Mouse (Mus musculus) limb, embryonic 11.5 days (tissue): ENCODE results near the gene Lrrc73. TPM values are rescaled to one million over a fixed set of nuclear protein-coding genes. Genes with fewer than 3 reads are reported as not detected.

Source experiments
- ATAC-seq: fragments of 200-750 bp; cut with Nextera tagmentation; 2 replicates; pipeline ENCODE4 v1.8.0; 2017; ENCODE audit warnings: low read depth; ENCODE audit not compliant: insufficient number of reproducible peaks, low FRiP score, low TSS enrichment
- DNase-seq: peaks from one replicate; pipeline ENCODE4 v3.0.0-alpha.2; 2015; ENCODE audit warnings: low spot score
- H3K27ac ChIP-seq: fragments of 300-500 bp; sonication (generic); replicated peaks from 2 replicates; pipeline ENCODE4 v1.5.1; 2014; ENCODE audit warnings: low read depth, mild to moderate bottlenecking, low read length
- H3K27me3 ChIP-seq: fragments of 300-500 bp; sonication (generic); 2 replicates; pipeline ENCODE4 v1.6.1; 2014; ENCODE audit warnings: mild to moderate bottlenecking, low read length, mixed read lengths; ENCODE audit not compliant: control insufficient read depth, insufficient read depth
- H3K36me3 ChIP-seq: fragments of 300-500 bp; sonication (generic); 2 replicates; pipeline ENCODE4 v1.6.1; 2014; ENCODE audit warnings: mild to moderate bottlenecking, low read length, moderate library complexity, mixed read lengths; ENCODE audit not compliant: control insufficient read depth, insufficient read depth
- H3K4me1 ChIP-seq: fragments of 300-500 bp; sonication (generic); 2 replicates; pipeline ENCODE4 v1.6.1; 2014; ENCODE audit warnings: low read length, mixed read lengths; ENCODE audit not compliant: control insufficient read depth, insufficient read depth
- H3K4me2 ChIP-seq: fragments of 300-500 bp; sonication (generic); 2 replicates; pipeline ENCODE4 v1.6.1; 2014; ENCODE audit warnings: low read depth, mild to moderate bottlenecking, moderate library complexity; ENCODE audit not compliant: severe bottlenecking
- H3K4me3 ChIP-seq: fragments of 300-500 bp; sonication (generic); 2 replicates; pipeline ENCODE4 v1.5.1; 2014; ENCODE audit warnings: low read depth, low read length
- H3K9ac ChIP-seq: fragments of 300-500 bp; sonication (generic); 2 replicates; pipeline ENCODE4 v1.6.1; 2014; ENCODE audit warnings: mild to moderate bottlenecking, low read length
- H3K9me3 ChIP-seq: fragments of 300-500 bp; sonication (generic); 2 replicates; pipeline ENCODE4 v1.6.1; 2016; ENCODE audit warnings: low read length; ENCODE audit not compliant: control insufficient read depth
- WGBS: fragments of 180-500 bp; shearing (Covaris S2); extraction: QIAGEN DNeasy Blood & Tissue Kit; methylation state at CpG from one replicate; pipeline ENCODE4 v1.1.7; 2014; 5-methylcytosine and 5-hydroxymethylcytosine counted together
- microRNA counts: library from miRNA; unstranded; fragments of <30 nt; microRNA quantifications from one replicate; lab custom pipeline; 2016
- microRNA-seq: library from miRNA; unstranded; fragments of <30 nt; microRNA quantifications from one replicate; pipeline ENCODE4, GENCODE M21; 2016
- polyA plus RNA-seq: library from polyadenylated mRNA; unstranded; fragments of >200 nt; fragmentation: Nextera tagmentation; extraction: Ambion mirVana; gene quantifications from 2 replicates; pipeline ENCODE4 v1.2.1, GENCODE M21; 2014

The Lrrc73 gene
- polyA plus RNA-seq, 1 experiment from 2014 or later, result 0.69 TPM

GRCm38 (mm10) chr17:46304184-46304583 is 50.9 kb downstream of the Lrrc73 start:
- 88% methylated on average over 9 of the region's 9 CpGs for WGBS

More at GRCm38 (mm10) chr17:46304184-46304583, 50.9 kb downstream of the Lrrc73 start:
- Histone ChIP-seq H3K4me1 (no peaks in the 10 kb centered on the region), H3K9ac (no peak overlapping the region), H3K36me3 (no peaks in the 10 kb centered on the region), H3K9me3 (no peaks in the 10 kb centered on the region), H3K27ac (no peak overlapping the region), H3K4me2 (no peak overlapping the region), H3K27me3 (no peaks in the 10 kb centered on the region), H3K4me3 (no peak overlapping the region)
- ATAC-seq (no peak), DNase-seq (no peak)

MicroRNAs encoded within 50 kb of the gene (microRNA counts, 519-probe panel; counts per million panel counts)
- microRNA mmu-miR-693-3p (lab: Ali Mortazavi, UCI), result not detected
- microRNA mmu-miR-693-5p (lab: Ali Mortazavi, UCI), result not detected

Small RNAs within 50 kb of the gene (microRNA-seq; reads per million reads assigned to microRNA genes)
- 0.92 reads per million for gene Mir693

Other genes starting within 250 kb of the Lrrc73 start
- 3.3 and 4.0 TPM in 2 replicates for gene Vegfa, start 221.2 kb upstream of the Lrrc73 start, polyA plus RNA-seq
- 152 and 165 TPM in 2 replicates for gene Mrps18a, start 142.5 kb upstream of the Lrrc73 start, polyA plus RNA-seq
- 12.1 and 13.1 TPM in 2 replicates for gene Rsph9, start 109.3 kb upstream of the Lrrc73 start, polyA plus RNA-seq
- gene Mad2l1bp, start 100.0 kb upstream of the Lrrc73 start, polyA plus RNA-seq, result 34.9 and 39.7 TPM in 2 replicates
- 29.4 and 30.1 TPM in 2 replicates for gene Gtpbp2, start 92.5 kb upstream of the Lrrc73 start, polyA plus RNA-seq
- 10.3 and 13.6 TPM in 2 replicates for gene Polh, start 50.9 kb upstream of the Lrrc73 start, polyA plus RNA-seq
- gene Xpo5, start 50.7 kb upstream of the Lrrc73 start, polyA plus RNA-seq, result 73.0 and 73.8 TPM in 2 replicates
- 123 and 124 TPM in 2 replicates for gene Polr1c, start 5.5 kb upstream of the Lrrc73 start, polyA plus RNA-seq
- gene Yipf3, start 5.5 kb upstream of the Lrrc73 start, polyA plus RNA-seq, result 64.0 and 76.9 TPM in 2 replicates
- gene Tjap1, start 29.5 kb downstream of the Lrrc73 start, polyA plus RNA-seq, result 53.1 and 54.3 TPM in 2 replicates
- gene Dlk2, start 43.9 kb downstream of the Lrrc73 start, polyA plus RNA-seq, result 1.1 and 1.3 TPM in 2 replicates
- gene Abcc10, start 74.8 kb downstream of the Lrrc73 start, polyA plus RNA-seq, result 5.0 and 5.8 TPM in 2 replicates
- gene Zfp318, start 130.2 kb downstream of the Lrrc73 start, polyA plus RNA-seq, result 16.1 and 17.0 TPM in 2 replicates
- 0.31 TPM in 1 of 2 replicates, not detected in the other for gene Crip3, start 175.4 kb downstream of the Lrrc73 start, polyA plus RNA-seq
- gene Slc22a7, start 184.9 kb downstream of the Lrrc73 start, polyA plus RNA-seq, result not detected in 2 replicates
- 0.27 and 0.58 TPM in 2 replicates for gene Ttbk1, start 234.1 kb downstream of the Lrrc73 start, polyA plus RNA-seq
- 59.7 and 62.3 TPM in 2 replicates for gene Dnph1, start 243.2 kb downstream of the Lrrc73 start, polyA plus RNA-seq